Mouse (Mus musculus) lung, embryonic 16.5 days (tissue): ENCODE measurements around the gene Rad51b. TPM values are rescaled to one million over a fixed set of nuclear protein-coding genes. Genes with fewer than 3 reads are reported as not detected.

Experiments used
- ATAC-seq: fragments of 200-750 bp; cut with Nextera tagmentation; 2 replicates; pipeline ENCODE4 v1.8.0; 2017; ENCODE audit warnings: low read depth, mild to moderate bottlenecking, moderate library complexity
- H3K27ac ChIP-seq: fragments of 300-500 bp; sonication (generic); 2 replicates; pipeline ENCODE4 v1.5.1; 2014; ENCODE audit warnings: mild to moderate bottlenecking, control low read depth, low read length
- H3K27me3 ChIP-seq: fragments of 300-500 bp; sonication (generic); 2 replicates; pipeline ENCODE4 v1.6.1; 2014; ENCODE audit warnings: low read depth, low read length, mixed read lengths; ENCODE audit not compliant: control insufficient read depth, insufficient read depth
- H3K36me3 ChIP-seq: fragments of 300-500 bp; sonication (generic); 2 replicates; pipeline ENCODE4 v1.6.1; 2014; ENCODE audit warnings: low read length; ENCODE audit not compliant: control insufficient read depth, insufficient read depth
- H3K4me1 ChIP-seq: fragments of 300-500 bp; sonication (generic); replicated peaks from 2 replicates; pipeline ENCODE4 v1.6.1; 2014; ENCODE audit warnings: low read length, mixed read lengths; ENCODE audit not compliant: control insufficient read depth, insufficient read depth
- H3K4me2 ChIP-seq: fragments of 300-500 bp; sonication (generic); 2 replicates; pipeline ENCODE4 v1.6.1; 2014; ENCODE audit warnings: low read depth, low read length, control low read depth
- H3K4me3 ChIP-seq: fragments of 300-500 bp; sonication (generic); 2 replicates; pipeline ENCODE4 v1.5.1; 2014; ENCODE audit warnings: mild to moderate bottlenecking, low read length, control low read depth
- H3K9ac ChIP-seq: fragments of 300-500 bp; sonication (generic); 2 replicates; pipeline ENCODE4 v1.6.1; 2014; ENCODE audit warnings: low read length, control low read depth
- H3K9me3 ChIP-seq: fragments of 300-500 bp; sonication (generic); 2 replicates; pipeline ENCODE4 v1.6.1; 2016; ENCODE audit warnings: low read length; ENCODE audit not compliant: control insufficient read depth
- WGBS: fragments of 180-500 bp; shearing (Covaris S2); extraction: QIAGEN DNeasy Blood & Tissue Kit; methylation state at CpG from one replicate; pipeline ENCODE4 v1.1.7; 2014; 5-methylcytosine and 5-hydroxymethylcytosine counted together
- polyA plus RNA-seq: library from polyadenylated mRNA; unstranded; fragments of >200 nt; fragmentation: Nextera tagmentation; extraction: Ambion mirVana; gene quantifications from 2 replicates; pipeline ENCODE4 v1.2.1, GENCODE M21; 2015

Gene Rad51b
- polyA plus RNA-seq, 1 experiment from 2014 or later, result 7.6 TPM

- Histone ChIP-seq H3K9ac (no peak overlapping the region), H3K4me1 (peaks cover 29% of the 10 kb centered on the region), H3K27ac (peak overlapping the region; percentile 42), H3K36me3 (no peaks in the 10 kb centered on the region), H3K9me3 (no peaks in the 10 kb centered on the region), H3K4me2 (no peak overlapping the region), H3K27me3 (no peaks in the 10 kb centered on the region), H3K4me3 (no peak overlapping the region)
- WGBS, result 69% methylated on average over 7 of the region's 7 CpGs
- ATAC-seq, result peak; percentile 47
These were observed 333.1 kb downstream of the Rad51b start for GRCm38 (mm10) chr12:79629945-79630850.

- Histone ChIP-seq H3K9me3 (no peaks in the 10 kb centered on the region), H3K36me3 (no peaks in the 10 kb centered on the region), H3K27ac (no peak overlapping the region), H3K4me1 (peaks cover 8% of the 10 kb centered on the region), H3K4me3 (no peak overlapping the region), H3K27me3 (no peaks in the 10 kb centered on the region), H3K9ac (no peak overlapping the region), H3K4me2 (no peak overlapping the region)
- ATAC-seq, result no peak
- 55% methylated on average over 9 of the region's 9 CpGs for WGBS
These were observed 336.5 kb downstream of the Rad51b start for GRCm38 (mm10) chr12:79633458-79634106.

- Histone ChIP-seq H3K9ac (no peak overlapping the region), H3K27me3 (no peaks in the 10 kb centered on the region), H3K9me3 (no peaks in the 10 kb centered on the region), H3K27ac (peak overlapping the region; percentile 93), H3K4me1 (peaks cover 11% of the 10 kb centered on the region; the same call in 1 of the 2 replicates), H3K36me3 (no peaks in the 10 kb centered on the region), H3K4me3 (no peak overlapping the region), H3K4me2 (no peak overlapping the region; the same call in 1 of the 2 replicates)
- ATAC-seq, result peak; percentile 54; the same call in 1 of the 2 replicates
- 24% methylated on average over 7 of the region's 7 CpGs for WGBS
These were observed 344.6 kb downstream of the Rad51b start for GRCm38 (mm10) chr12:79641570-79642285.

GRCm38 (mm10) chr12:79642715-79643114 lies 345.6 kb downstream of the Rad51b start:
- WGBS, result 91% methylated on average over 5 of the region's 5 CpGs
- no peaks in the 10 kb centered on the region for H3K9me3 ChIP-seq
- no peaks in the 10 kb centered on the region for H3K27me3 ChIP-seq
- peaks cover 11% of the 10 kb centered on the region; the same call in 1 of the 2 replicates for H3K4me1 ChIP-seq
- peak overlapping the region; percentile 18; the same call in 1 of the 2 replicates for H3K27ac ChIP-seq
- H3K36me3 ChIP-seq, result no peaks in the 10 kb centered on the region
- no peak overlapping the region for H3K9ac ChIP-seq
- H3K4me3 ChIP-seq, result no peak overlapping the region
- no peak for ATAC-seq
- H3K4me2 ChIP-seq, result no peak overlapping the region

- Histone ChIP-seq H3K4me2 (no peak overlapping the region), H3K4me3 (no peak overlapping the region), H3K9me3 (no peaks in the 10 kb centered on the region), H3K27me3 (no peaks in the 10 kb centered on the region), H3K4me1 (peaks cover 10% of the 10 kb centered on the region; the same call in 1 of the 2 replicates), H3K36me3 (no peaks in the 10 kb centered on the region), H3K27ac (no peak overlapping the region), H3K9ac (no peak overlapping the region)
- no peak for ATAC-seq
- WGBS, result 83% methylated on average over 4 of the region's 4 CpGs
These were observed 348.6 kb downstream of the Rad51b start for GRCm38 (mm10) chr12:79645656-79646055.

GRCm38 (mm10) chr12:79646646-79647164 lies 349.6 kb downstream of the Rad51b start:
- Histone ChIP-seq H3K4me2 (no peak overlapping the region), H3K4me1 (peaks cover 8% of the 10 kb centered on the region; the same call in 1 of the 2 replicates), H3K27ac (no peak overlapping the region), H3K9ac (no peak overlapping the region), H3K4me3 (no peak overlapping the region), H3K36me3 (no peaks in the 10 kb centered on the region), H3K9me3 (no peaks in the 10 kb centered on the region), H3K27me3 (no peaks in the 10 kb centered on the region)
- no peak for ATAC-seq
- 70% methylated on average over 9 of the region's 9 CpGs for WGBS

GRCm38 (mm10) chr12:79647382-79647781 lies 350.3 kb downstream of the Rad51b start:
- Histone ChIP-seq H3K9me3 (no peaks in the 10 kb centered on the region), H3K27me3 (no peaks in the 10 kb centered on the region), H3K4me3 (no peak overlapping the region), H3K9ac (no peak overlapping the region), H3K4me1 (peaks cover 3% of the 10 kb centered on the region; the same call in 1 of the 2 replicates), H3K4me2 (no peak overlapping the region), H3K36me3 (no peaks in the 10 kb centered on the region), H3K27ac (no peak overlapping the region)
- WGBS, result 81% methylated on average over 6 of the region's 6 CpGs
- no peak for ATAC-seq

GRCm38 (mm10) chr12:79647976-79648375 lies 350.9 kb downstream of the Rad51b start:
- H3K9ac ChIP-seq, result no peak overlapping the region
- H3K36me3 ChIP-seq, result no peaks in the 10 kb centered on the region
- no peak overlapping the region for H3K27ac ChIP-seq
- peaks cover 3% of the 10 kb centered on the region; the same call in 1 of the 2 replicates for H3K4me1 ChIP-seq
- H3K9me3 ChIP-seq, result no peaks in the 10 kb centered on the region
- no peak overlapping the region for H3K4me2 ChIP-seq
- WGBS, result 51% methylated on average over 5 of the region's 5 CpGs
- no peaks in the 10 kb centered on the region for H3K27me3 ChIP-seq
- ATAC-seq, result no peak
- H3K4me3 ChIP-seq, result no peak overlapping the region
